Mouse (Mus musculus): Measurements from ENCODE around the gene Gtf3c1.

Gene Gtf3c1

GRCm38 (mm10) chr7:125707593-125708022, at the start of gene Gtf3c1, which contains the start of gene D430042O09Rik:
Gene Gtf3c1, minus strand, starts transcription at chr7:125707780.
Gene D430042O09Rik, plus strand, starts transcription at chr7:125707888.
- in situ Hi-C loops (cut with MboI; ENCODE audit: low pct_unique_long_range_greater_than_20kb in 1 of 2, low sequenced_read_pairs in 2 of 2, unreplicated experiment in 1 of 2): no loop called here

- in situ Hi-C loops (cut with MboI; ENCODE audit: low pct_unique_long_range_greater_than_20kb in 1 of 2, low sequenced_read_pairs in 2 of 2, unreplicated experiment in 1 of 2): no loop called here
These were observed 49.2 kb upstream of the Gtf3c1 start for GRCm38 (mm10) chr7:125756806-125757205.

- in situ Hi-C loops (cut with MboI; ENCODE audit: low pct_unique_long_range_greater_than_20kb in 1 of 2, low sequenced_read_pairs in 2 of 2, unreplicated experiment in 1 of 2): no loop called here
These were observed 45.7 kb upstream of the Gtf3c1 start for GRCm38 (mm10) chr7:125753326-125753715.

DNA sequence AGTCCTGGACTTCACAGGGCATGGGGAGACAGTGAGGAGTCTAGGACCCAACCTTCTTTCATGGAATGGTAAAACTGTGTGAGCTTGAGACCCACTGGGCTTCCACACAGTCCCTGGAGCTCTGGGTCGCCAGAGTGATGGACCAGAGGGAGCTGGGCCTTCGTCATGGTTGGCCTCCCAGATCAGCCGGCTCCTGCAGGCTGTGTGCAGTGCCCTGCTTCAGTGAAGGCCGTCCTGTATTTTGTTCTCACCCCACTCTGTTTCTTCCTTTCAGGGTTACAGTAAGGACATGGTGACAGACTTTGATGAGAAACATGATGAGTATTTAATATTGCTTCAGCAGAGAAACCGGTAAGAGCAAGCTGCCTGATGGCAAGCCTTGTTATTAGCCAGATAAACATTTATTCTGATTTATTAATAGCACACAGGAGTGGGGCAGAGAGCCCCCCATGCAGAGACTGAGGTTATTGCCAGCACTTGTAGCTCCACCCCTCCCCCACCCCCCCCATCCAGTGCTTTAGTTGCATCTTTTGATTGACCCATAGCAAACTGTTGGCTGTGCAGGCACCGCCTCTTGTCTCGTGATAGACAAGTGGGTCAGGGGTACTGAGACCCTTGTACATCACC, 45.2 kb upstream of the Gtf3c1 start:
- in situ Hi-C loops (cut with MboI; ENCODE audit: low pct_unique_long_range_greater_than_20kb in 1 of 2, low sequenced_read_pairs in 2 of 2, unreplicated experiment in 1 of 2): no loop called here

GRCm38 (mm10) chr7:125748186-125748585, 40.6 kb upstream of the Gtf3c1 start:
- in situ Hi-C loops (cut with MboI; ENCODE audit: low pct_unique_long_range_greater_than_20kb in 1 of 2, low sequenced_read_pairs in 2 of 2, unreplicated experiment in 1 of 2): no loop called here

DNA sequence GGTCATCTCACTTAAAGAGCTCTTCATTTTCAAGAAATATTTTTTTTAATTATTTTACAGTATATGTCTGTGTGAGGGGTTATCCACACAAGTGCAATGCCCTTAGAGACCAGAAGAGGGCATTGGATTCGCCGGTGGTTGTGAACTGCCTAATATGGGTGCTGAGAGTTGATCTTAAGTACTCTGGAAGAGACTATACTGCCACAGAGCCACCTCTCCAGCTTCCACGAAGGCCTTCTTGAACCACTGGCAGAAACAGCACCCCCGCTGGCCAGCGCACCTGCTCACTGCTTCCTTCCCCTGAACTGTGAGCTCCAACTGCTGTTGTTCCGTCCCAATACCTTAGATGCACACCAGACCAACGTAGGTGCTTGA, 39.7 kb upstream of the Gtf3c1 start:
- in situ Hi-C loops (cut with MboI; ENCODE audit: low pct_unique_long_range_greater_than_20kb in 1 of 2, low sequenced_read_pairs in 2 of 2, unreplicated experiment in 1 of 2): no loop called here

GRCm38 (mm10) chr7:125746621-125747315, 39.2 kb upstream of the Gtf3c1 start:
- in situ Hi-C loops (cut with MboI; ENCODE audit: low pct_unique_long_range_greater_than_20kb in 1 of 2, low sequenced_read_pairs in 2 of 2, unreplicated experiment in 1 of 2): no loop called here

DNA sequence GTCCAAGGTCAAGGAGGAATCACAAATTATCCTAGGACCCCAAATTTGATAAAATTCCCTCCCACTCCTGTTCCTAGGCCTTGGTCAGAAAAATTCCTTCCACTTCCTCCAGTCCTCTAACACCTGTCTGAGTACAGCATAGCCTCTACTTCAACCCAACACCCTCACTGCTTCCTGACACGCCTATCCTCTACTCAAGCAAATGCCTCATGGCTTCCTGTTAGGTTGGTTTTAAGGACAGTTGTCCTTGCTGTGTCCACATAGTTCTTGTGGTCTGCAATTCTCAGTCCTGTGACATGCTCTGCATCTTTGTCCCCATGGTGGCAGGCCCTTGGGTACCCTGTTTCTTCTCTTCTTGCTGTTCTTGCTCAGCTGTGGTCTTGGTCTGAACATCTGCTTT, 37.2 kb upstream of the Gtf3c1 start:
- in situ Hi-C loops (cut with MboI; ENCODE audit: low pct_unique_long_range_greater_than_20kb in 1 of 2, low sequenced_read_pairs in 2 of 2, unreplicated experiment in 1 of 2): no loop called here

GRCm38 (mm10) chr7:125741271-125741703, 33.7 kb upstream of the Gtf3c1 start:
- in situ Hi-C loops (cut with MboI; ENCODE audit: low pct_unique_long_range_greater_than_20kb in 1 of 2, low sequenced_read_pairs in 2 of 2, unreplicated experiment in 1 of 2): no loop called here

GRCm38 (mm10) chr7:125740521-125740920, 32.9 kb upstream of the Gtf3c1 start:
- in situ Hi-C loops (cut with MboI; ENCODE audit: low pct_unique_long_range_greater_than_20kb in 1 of 2, low sequenced_read_pairs in 2 of 2, unreplicated experiment in 1 of 2): no loop called here

DNA sequence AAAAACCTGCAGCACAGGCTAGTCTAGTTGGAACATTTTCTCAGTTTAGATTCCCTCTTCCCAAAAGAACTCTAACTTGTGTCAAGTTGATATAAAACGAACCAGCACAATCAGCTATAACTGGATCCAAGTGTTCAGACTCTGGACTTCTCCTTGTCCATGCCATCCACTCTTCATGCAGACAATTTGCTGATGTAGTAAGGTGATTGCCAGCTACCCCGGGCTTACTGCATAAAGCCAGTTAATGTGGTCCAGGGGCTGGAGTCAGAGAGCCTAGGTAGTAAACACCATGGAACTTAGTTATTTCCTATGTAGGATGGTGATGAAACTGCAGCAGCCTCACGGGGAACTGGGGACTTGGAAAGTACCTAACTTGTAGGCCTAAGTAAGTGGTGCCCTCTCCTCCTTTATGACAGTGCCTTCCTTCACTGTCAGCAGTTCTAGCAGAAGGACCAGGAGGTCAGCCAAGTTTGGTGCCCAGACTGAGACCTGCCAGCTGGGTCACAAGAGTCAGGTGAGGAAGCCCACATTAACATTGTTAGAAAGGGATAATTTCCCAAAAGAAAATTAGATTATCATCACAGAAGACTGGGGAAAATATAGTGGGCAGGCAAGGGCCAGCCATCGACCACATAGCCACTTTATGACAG, 28.9 kb upstream of the Gtf3c1 start:
- in situ Hi-C loops (cut with MboI; ENCODE audit: low pct_unique_long_range_greater_than_20kb in 1 of 2, low sequenced_read_pairs in 2 of 2, unreplicated experiment in 1 of 2): no loop called here

- in situ Hi-C loops (cut with MboI; ENCODE audit: low pct_unique_long_range_greater_than_20kb in 1 of 2, low sequenced_read_pairs in 2 of 2, unreplicated experiment in 1 of 2): no loop called here
These were observed 26.2 kb upstream of the Gtf3c1 start for GRCm38 (mm10) chr7:125733791-125734190.

DNA sequence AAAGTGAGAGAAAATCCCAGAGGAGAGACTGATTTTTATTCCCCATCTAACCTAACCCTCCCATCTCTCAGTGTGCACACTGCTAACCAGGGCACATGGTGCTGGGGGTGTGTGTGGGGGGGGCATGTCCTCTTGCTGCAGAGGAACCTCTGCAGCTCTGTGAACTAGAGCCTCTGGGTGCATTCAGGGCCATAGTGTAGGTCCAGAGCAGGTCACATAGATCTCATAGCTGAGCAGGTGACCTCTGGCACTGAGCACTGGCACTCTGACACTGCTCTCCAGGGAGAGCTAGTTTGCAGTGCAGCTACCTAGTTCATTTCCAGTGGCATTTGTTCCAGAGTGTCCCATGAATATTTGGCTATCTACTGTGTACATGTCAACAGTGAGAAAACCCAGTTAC, 24.1 kb upstream of the Gtf3c1 start:
- in situ Hi-C loops (cut with MboI; ENCODE audit: low pct_unique_long_range_greater_than_20kb in 1 of 2, low sequenced_read_pairs in 2 of 2, unreplicated experiment in 1 of 2): no loop called here

GRCm38 (mm10) chr7:125723189-125723972, 15.8 kb upstream of the Gtf3c1 start:
- in situ Hi-C loops (cut with MboI; ENCODE audit: low pct_unique_long_range_greater_than_20kb in 1 of 2, low sequenced_read_pairs in 2 of 2, unreplicated experiment in 1 of 2): no loop called here

GRCm38 (mm10) chr7:125722127-125722526, 14.5 kb upstream of the Gtf3c1 start:
- in situ Hi-C loops (cut with MboI; ENCODE audit: low pct_unique_long_range_greater_than_20kb in 1 of 2, low sequenced_read_pairs in 2 of 2, unreplicated experiment in 1 of 2): no loop called here

DNA sequence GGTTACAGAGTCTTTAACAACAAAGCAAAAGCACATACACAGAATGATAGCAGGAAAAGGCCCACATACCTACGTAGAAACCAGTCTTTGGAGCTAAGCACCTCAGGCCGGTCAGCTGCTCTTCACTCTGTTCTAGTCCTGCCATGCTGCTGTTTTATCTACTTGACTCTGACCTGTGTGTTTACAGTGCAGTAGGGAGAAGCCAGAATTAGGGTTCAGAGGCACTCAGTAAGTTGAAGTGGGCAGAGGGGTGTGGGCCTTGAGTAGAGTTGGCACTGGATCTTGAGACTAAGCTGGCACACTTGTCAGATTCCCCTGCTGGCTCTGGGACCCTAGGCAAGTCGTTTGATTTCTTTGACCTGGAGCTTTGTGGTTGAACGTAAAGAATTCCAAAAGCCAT, 13.5 kb upstream of the Gtf3c1 start:
- in situ Hi-C loops (cut with MboI; ENCODE audit: low pct_unique_long_range_greater_than_20kb in 1 of 2, low sequenced_read_pairs in 2 of 2, unreplicated experiment in 1 of 2): no loop called here

DNA sequence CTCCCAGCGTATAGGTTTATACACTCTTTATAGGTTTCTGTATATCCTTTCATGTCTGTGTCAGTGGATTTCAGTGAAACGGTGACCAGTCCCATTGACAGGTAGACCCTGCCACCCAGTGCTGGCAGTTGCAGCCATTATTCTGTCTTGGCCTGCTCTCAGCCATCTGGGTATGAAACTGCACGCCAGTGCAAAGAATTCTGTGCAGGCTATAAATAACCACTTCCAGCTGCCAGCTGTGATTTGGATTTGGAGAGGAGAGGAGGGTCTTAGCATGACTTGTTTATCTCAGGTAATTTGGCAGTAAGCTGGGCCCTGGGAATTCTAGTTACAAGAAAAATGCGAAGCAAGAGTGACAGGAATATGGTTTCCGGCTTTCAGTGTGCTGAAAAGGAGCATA, 12.8 kb upstream of the Gtf3c1 start:
- in situ Hi-C loops (cut with MboI; ENCODE audit: low pct_unique_long_range_greater_than_20kb in 1 of 2, low sequenced_read_pairs in 2 of 2, unreplicated experiment in 1 of 2): no loop called here

- in situ Hi-C loops (cut with MboI; ENCODE audit: low pct_unique_long_range_greater_than_20kb in 1 of 2, low sequenced_read_pairs in 2 of 2, unreplicated experiment in 1 of 2): no loop called here
These were observed 10.0 kb upstream of the Gtf3c1 start for GRCm38 (mm10) chr7:125717612-125718011.

DNA sequence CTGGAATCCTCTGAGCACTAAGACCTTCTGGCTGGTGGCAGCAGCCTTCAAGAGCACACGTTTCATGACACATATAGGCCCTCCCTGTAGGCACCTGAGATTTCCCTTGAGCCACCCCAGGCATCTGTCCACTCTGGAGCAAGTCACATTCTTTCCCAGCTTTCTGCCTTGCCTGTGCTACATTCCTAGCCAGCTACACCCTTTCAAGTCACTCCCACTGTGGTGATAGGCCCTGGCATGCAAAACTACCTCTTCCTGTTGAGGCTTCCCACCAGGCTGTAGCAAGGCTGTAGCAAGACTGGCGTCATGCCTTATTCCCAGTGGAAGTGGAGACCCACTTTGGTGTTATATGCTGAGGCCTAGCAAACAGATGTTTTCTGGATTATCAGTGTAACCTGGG, 9.1 kb upstream of the Gtf3c1 start:
- in situ Hi-C loops (cut with MboI; ENCODE audit: low pct_unique_long_range_greater_than_20kb in 1 of 2, low sequenced_read_pairs in 2 of 2, unreplicated experiment in 1 of 2): no loop called here
